Mouse (Mus musculus) left cerebral cortex, adult 6 months (tissue): Measurements from ENCODE around the gene Padi3. TPM values are rescaled to one million over a fixed set of nuclear protein-coding genes. Genes with fewer than 3 reads are reported as not detected.

Experiments
- long read RNA-seq, 2 experiments: library from polyadenylated mRNA; unstranded; transcript quantifications; one replicate each; pipeline ENCODE4 v2.0.0; 2019 to 2020
- polyA plus RNA-seq: library from polyadenylated mRNA; unstranded; fragments of <200 nt; fragmentation: Nextera tagmentation; gene quantifications from 2 replicates; pipeline ENCODE4 v1.2.3, GENCODE M21; 2021

The Padi3 gene
- polyA plus RNA-seq = not detected in 2 replicates
- long read RNA-seq, experiment 1 = 0 reads
- long read RNA-seq, experiment 2 = 0 reads

DNA sequence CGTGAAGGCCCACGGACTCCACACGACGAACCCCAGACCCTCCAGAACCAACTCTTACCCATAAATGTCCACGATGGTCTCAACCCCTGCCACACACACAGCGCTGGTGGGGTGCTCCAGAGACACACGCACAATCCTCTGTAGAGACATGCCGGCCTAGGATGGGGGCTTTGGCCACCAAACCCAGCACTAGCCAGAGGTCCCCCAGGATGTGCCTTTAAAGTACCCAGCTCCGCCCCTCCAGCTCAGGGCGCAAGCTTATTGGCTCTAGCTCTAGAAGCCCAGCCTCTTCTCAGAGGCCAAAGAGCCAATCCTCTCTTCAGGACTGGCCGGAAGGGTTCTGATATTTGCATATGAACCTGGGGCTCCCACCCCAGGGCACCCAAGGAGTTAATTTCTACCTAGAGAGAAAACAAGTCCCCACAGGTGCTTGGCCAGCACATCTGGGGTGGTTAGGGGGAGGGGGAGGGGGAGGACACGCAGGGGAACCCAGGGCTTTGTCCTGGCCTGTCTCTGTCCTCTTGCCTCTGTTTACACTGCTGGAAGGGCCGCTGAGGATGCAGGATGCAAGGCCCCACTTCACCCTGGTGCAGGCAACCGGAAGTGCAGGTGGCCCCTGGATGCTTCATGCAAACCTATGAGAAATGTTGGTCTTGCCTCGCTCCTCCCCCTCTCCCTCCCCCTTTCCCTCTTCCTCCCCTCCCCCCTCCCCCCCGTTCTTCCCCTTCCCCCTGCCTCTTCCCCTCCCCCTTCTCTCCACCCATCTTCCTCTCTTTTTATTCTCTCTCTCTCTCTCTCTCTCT, at the start of gene Padi3:
Gene Padi3, minus strand, starts transcription at position 191 of the 803 bp plus-strand sequence.

DNA sequence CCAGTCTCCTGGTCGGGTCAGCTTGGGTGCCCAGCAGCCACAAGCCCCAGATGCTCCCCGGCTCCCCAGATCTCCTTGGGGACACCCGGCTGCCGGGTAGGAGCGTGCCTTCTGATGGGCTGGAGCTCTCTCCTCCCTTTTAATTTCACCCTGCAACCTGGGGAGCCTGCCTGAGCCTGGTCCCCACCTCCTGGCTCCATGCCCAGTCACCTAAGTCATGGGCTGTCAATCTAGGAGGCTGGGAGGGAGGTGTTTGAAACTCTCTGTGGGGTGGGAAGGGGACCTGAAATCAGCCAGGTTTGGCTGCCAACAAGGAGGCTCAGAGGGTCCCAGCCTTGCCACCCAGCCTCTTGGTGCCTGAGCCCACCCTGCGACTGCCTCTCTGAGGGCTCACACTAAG, 35.2 kb upstream of the Padi3 start, which contains the start of gene Padi1:
Gene Padi1, minus strand, starts transcription at position 113 of the 400 bp plus-strand sequence.

DNA sequence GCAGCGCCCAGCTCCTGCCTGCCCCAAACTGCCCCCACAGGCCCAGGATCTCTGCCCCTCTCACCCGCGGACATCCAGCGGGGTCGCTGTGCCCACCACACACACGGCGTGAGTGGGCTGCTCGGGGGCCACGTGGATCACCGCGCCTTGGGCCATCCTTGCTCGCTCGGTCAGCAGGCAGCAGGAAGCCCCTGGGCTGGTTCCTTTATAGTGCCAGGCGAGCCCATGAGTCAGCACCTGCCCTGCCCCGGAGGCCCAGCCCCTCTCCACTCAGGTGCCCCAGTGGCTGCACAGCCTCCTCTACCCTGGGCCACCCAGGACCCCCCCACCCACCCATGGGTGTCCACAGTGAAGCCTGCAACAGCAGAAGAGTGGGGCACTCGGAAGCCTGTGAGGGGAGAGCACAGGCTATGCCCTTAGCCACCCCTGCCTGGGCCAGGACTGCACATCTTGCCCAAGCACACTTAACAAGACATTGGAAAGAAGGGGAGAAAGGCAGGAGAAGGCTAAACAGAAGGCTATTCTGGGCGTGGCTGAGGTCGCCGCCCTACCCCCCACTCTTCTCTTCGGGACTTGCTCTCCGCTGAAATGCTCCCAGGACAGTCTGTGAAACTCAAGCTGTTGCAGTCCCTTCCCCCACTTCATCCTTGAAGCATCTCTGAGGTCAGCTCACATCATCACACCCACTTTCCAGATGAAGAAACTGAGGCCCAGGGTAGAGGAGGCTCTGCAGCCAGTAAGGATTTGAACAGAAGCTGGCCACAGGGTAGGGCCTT, 36.2 kb downstream of the Padi3 start, which contains the start of gene Padi4:
Gene Padi4, minus strand, starts transcription at position 212 of the 776 bp plus-strand sequence.

DNA sequence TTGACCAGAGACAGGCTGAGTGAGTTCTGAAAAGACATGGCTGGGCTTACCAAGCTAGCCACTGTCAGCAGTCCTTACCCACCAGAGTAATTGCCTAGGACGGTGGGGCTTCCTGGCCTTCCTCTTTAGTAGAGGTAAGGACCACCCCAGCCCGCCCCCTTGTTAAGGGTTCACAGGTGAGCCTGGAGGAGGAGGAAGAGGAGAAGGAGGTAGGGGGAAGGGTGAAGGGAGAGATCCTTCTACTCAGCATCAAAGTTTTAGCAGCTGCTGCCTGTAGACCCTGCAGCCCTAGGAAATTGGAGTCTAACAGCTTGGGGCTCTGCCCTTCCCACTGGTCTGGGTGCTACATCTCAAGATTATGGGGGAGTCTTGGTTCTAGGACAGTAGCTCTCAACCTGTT, 67.9 kb downstream of the Padi3 start, which contains the start of gene Padi6:
Gene Padi6, minus strand, starts transcription at position 101 of the 400 bp plus-strand sequence.

Other genes with a start within 250 kb of the Padi3 start
- 14.0 and 15.1 TPM in 2 replicates for gene Arhgef10l, start 144.6 kb downstream of the Padi3 start, polyA plus RNA-seq
- gene Rcc2, start 110.1 kb downstream of the Padi3 start, polyA plus RNA-seq = 14.5 and 16.7 TPM in 2 replicates
- gene Padi6, start 68.0 kb downstream of the Padi3 start, polyA plus RNA-seq = 0.09 and 0.21 TPM in 2 replicates
- gene Padi4, start 36.4 kb downstream of the Padi3 start, polyA plus RNA-seq = 0.20 and 0.29 TPM in 2 replicates
- not detected in 2 replicates for gene Padi1, start 35.1 kb upstream of the Padi3 start, polyA plus RNA-seq
- gene Padi2, start 95.7 kb upstream of the Padi3 start, polyA plus RNA-seq = 5.2 and 6.3 TPM in 2 replicates
- gene Sdhb, start 150.6 kb upstream of the Padi3 start, polyA plus RNA-seq = 498 and 587 TPM in 2 replicates
- 30.7 and 37.4 TPM in 2 replicates for gene Atp13a2, start 176.2 kb upstream of the Padi3 start, polyA plus RNA-seq
- gene Mfap2, start 199.8 kb upstream of the Padi3 start, polyA plus RNA-seq = 2.8 and 4.3 TPM in 2 replicates
- 2.4 and 3.1 TPM in 2 replicates for gene Crocc, start 249.9 kb upstream of the Padi3 start, polyA plus RNA-seq